Mouse (Mus musculus): Measurements from ENCODE around the gene Rhog. TPM values are rescaled to one million over a fixed set of nuclear protein-coding genes. Genes with fewer than 3 reads are reported as not detected.

Rhog gene
- total and polyA plus RNA-seq, 2 experiments from 2014 or later: 24.6 to 34.7 TPM

- Histone ChIP-seq H3K27me3 (ENCODE audit: control insufficient read depth, insufficient read depth, low read length) (no peaks in the 10 kb centered on the region), H3K4me2 (ENCODE audit: low read depth, low read length) (no peak overlapping the region), H3K9me3 (replicated peaks; ENCODE audit: control insufficient read depth, low read length) (no peaks in the 10 kb centered on the region), H3K4me1 (ENCODE audit: control insufficient read depth, insufficient read depth) (0 out of 2 replicates have a peak, but pooled peaks cover 5% of the 10 kb centered on the region), H3K36me3 (replicated peaks; ENCODE audit: control insufficient read depth, insufficient read depth, low read length) (no peaks in the 10 kb centered on the region), H3K9ac (replicated peaks; ENCODE audit: low read depth, low read length) (no peak overlapping the region), H3K4me3 (ENCODE audit: low read depth, low read length) (no peak overlapping the region), H3K27ac (ENCODE audit: low read depth) (no peak overlapping the region)
- no peak for TF ChIP-seq EP300 (IDR thresholded peaks at IDR 0.05; ENCODE audit: low read depth)
- no peak for TF ChIP-seq CTCF (IDR thresholded peaks at IDR 0.05; ENCODE audit: low read depth)
- no peak for ATAC-seq (ENCODE audit: insufficient read depth, low read depth)
- no peak for DNase-seq (ENCODE audit: low spot score)
- WGBS: 80% methylated on average over 3 of the region's 3 CpGs
Measured at GRCm38 (mm10) chr7:102204296-102204857, 51.5 kb downstream of the Rhog start.

GRCm38 (mm10) chr7:102200996-102201785 lies 54.7 kb downstream of the Rhog start:
- H3K27me3 ChIP-seq (ENCODE audit: control insufficient read depth, insufficient read depth, low read length): no peaks in the 10 kb centered on the region
- ATAC-seq (ENCODE audit: insufficient read depth, low read depth): no peak
- H3K9me3 ChIP-seq (replicated peaks; ENCODE audit: control insufficient read depth, low read length): no peaks in the 10 kb centered on the region
- H3K36me3 ChIP-seq (replicated peaks; ENCODE audit: control insufficient read depth, insufficient read depth, low read length): no peaks in the 10 kb centered on the region
- DNase-seq (ENCODE audit: low spot score): no peak
- no peak for TF ChIP-seq CTCF (IDR thresholded peaks at IDR 0.05; ENCODE audit: low read depth)
- no peak for TF ChIP-seq EP300 (IDR thresholded peaks at IDR 0.05; ENCODE audit: low read depth)
- H3K9ac ChIP-seq (replicated peaks; ENCODE audit: low read depth, low read length): no peak overlapping the region
- H3K4me2 ChIP-seq (ENCODE audit: low read depth, low read length): no peak overlapping the region
- H3K4me3 ChIP-seq (ENCODE audit: low read depth, low read length): no peak overlapping the region
- no peaks in the 10 kb centered on the region for H3K4me1 ChIP-seq (ENCODE audit: control insufficient read depth, insufficient read depth)
- H3K27ac ChIP-seq (ENCODE audit: low read depth): no peak overlapping the region

GRCm38 (mm10) chr7:102200576-102200975 lies 55.3 kb downstream of the Rhog start:
- Histone ChIP-seq H3K4me3 (ENCODE audit: low read depth, low read length) (no peak overlapping the region), H3K36me3 (replicated peaks; ENCODE audit: control insufficient read depth, insufficient read depth, low read length) (no peaks in the 10 kb centered on the region), H3K4me2 (ENCODE audit: low read depth, low read length) (no peak overlapping the region), H3K27me3 (ENCODE audit: control insufficient read depth, insufficient read depth, low read length) (no peaks in the 10 kb centered on the region), H3K9me3 (replicated peaks; ENCODE audit: control insufficient read depth, low read length) (no peaks in the 10 kb centered on the region), H3K27ac (ENCODE audit: low read depth) (no peak overlapping the region), H3K4me1 (ENCODE audit: control insufficient read depth, insufficient read depth) (no peaks in the 10 kb centered on the region), H3K9ac (replicated peaks; ENCODE audit: low read depth, low read length) (no peak overlapping the region)
- WGBS: 78% methylated on average over 3 of the region's 3 CpGs
- ATAC-seq (ENCODE audit: insufficient read depth, low read depth) (no peak), DNase-seq (ENCODE audit: low spot score) (no peak)
- TF ChIP-seq CTCF (IDR thresholded peaks at IDR 0.05; ENCODE audit: low read depth): no peak
- no peak for TF ChIP-seq EP300 (IDR thresholded peaks at IDR 0.05; ENCODE audit: low read depth)

- TF ChIP-seq EP300 (IDR thresholded peaks at IDR 0.05; ENCODE audit: low read depth) (no peak), CTCF (IDR thresholded peaks at IDR 0.05; ENCODE audit: low read depth) (peak; percentile 40; the same call in 1 of the 2 replicates)
- Histone ChIP-seq H3K27ac (ENCODE audit: low read depth) (no peak overlapping the region), H3K4me2 (ENCODE audit: low read depth, low read length) (no peak overlapping the region), H3K36me3 (replicated peaks; ENCODE audit: control insufficient read depth, insufficient read depth, low read length) (peaks cover 50% of the 10 kb centered on the region), H3K27me3 (ENCODE audit: control insufficient read depth, insufficient read depth, low read length) (no peaks in the 10 kb centered on the region), H3K9me3 (replicated peaks; ENCODE audit: control insufficient read depth, low read length) (no peaks in the 10 kb centered on the region), H3K4me3 (ENCODE audit: low read depth, low read length) (no peak overlapping the region), H3K9ac (replicated peaks; ENCODE audit: low read depth, low read length) (no peak overlapping the region), H3K4me1 (ENCODE audit: control insufficient read depth, insufficient read depth) (no peaks in the 10 kb centered on the region)
- ATAC-seq (ENCODE audit: insufficient read depth, low read depth) (no peak), DNase-seq (ENCODE audit: low spot score) (no peak)
- WGBS: 90% methylated on average over 1 of the region's 1 CpGs
Measured at GRCm38 (mm10) chr7:102192356-102192755, 63.5 kb downstream of the Rhog start.

Other genes starting within 250 kb of the Rhog start
- 0.76 and 4.6 TPM in 2 replicates for gene Il18bp, start 237.4 kb downstream of the Rhog start, total RNA-seq (2014; rRNA removed; ENCODE audit: low replicate concordance)
- 2.3 and 2.4 TPM in 2 replicates for gene Il18bp, start 237.4 kb downstream of the Rhog start, polyA plus RNA-seq (2015; fragmentation: Nextera tagmentation; extraction: Ambion mirVana)
- 7.7 and 18.2 TPM in 2 replicates for gene Rnf121, start 190.6 kb downstream of the Rhog start, total RNA-seq (2014; rRNA removed; ENCODE audit: low replicate concordance)
- gene Rnf121, start 190.6 kb downstream of the Rhog start, polyA plus RNA-seq (2015; fragmentation: Nextera tagmentation; extraction: Ambion mirVana): 10.7 and 12.7 TPM in 2 replicates
- gene Xndc1, start 190.5 kb downstream of the Rhog start, total RNA-seq (2014; rRNA removed; ENCODE audit: low replicate concordance): 13.1 and 13.8 TPM in 2 replicates
- 7.7 and 7.8 TPM in 2 replicates for gene Xndc1, start 190.5 kb downstream of the Rhog start, polyA plus RNA-seq (2015; fragmentation: Nextera tagmentation; extraction: Ambion mirVana)
- not detected in 2 replicates for gene Xntrpc, start 190.3 kb downstream of the Rhog start, total RNA-seq (2014; rRNA removed; ENCODE audit: low replicate concordance)
- 0.25 and 0.31 TPM in 2 replicates for gene Xntrpc, start 190.3 kb downstream of the Rhog start, polyA plus RNA-seq (2015; fragmentation: Nextera tagmentation; extraction: Ambion mirVana)
- gene Trpc2, start 172.9 kb downstream of the Rhog start, total RNA-seq (2014; rRNA removed; ENCODE audit: low replicate concordance): 1.1 and 1.2 TPM in 2 replicates
- not detected in 2 replicates for gene Trpc2, start 172.9 kb downstream of the Rhog start, polyA plus RNA-seq (2015; fragmentation: Nextera tagmentation; extraction: Ambion mirVana)
- 3.4 and 13.6 TPM in 2 replicates for gene Art1, start 154.3 kb downstream of the Rhog start, total RNA-seq (2014; rRNA removed; ENCODE audit: low replicate concordance)
- 10.7 and 12.0 TPM in 2 replicates for gene Art1, start 154.3 kb downstream of the Rhog start, polyA plus RNA-seq (2015; fragmentation: Nextera tagmentation; extraction: Ambion mirVana)
- gene Art5, start 146.6 kb downstream of the Rhog start, total RNA-seq (2014; rRNA removed; ENCODE audit: low replicate concordance): 1.3 and 3.6 TPM in 2 replicates
- gene Art5, start 146.6 kb downstream of the Rhog start, polyA plus RNA-seq (2015; fragmentation: Nextera tagmentation; extraction: Ambion mirVana): 3.3 and 3.5 TPM in 2 replicates
- gene Chrna10, start 139.2 kb downstream of the Rhog start, total RNA-seq (2014; rRNA removed; ENCODE audit: low replicate concordance): 0.92 TPM in 1 of 2 replicates, not detected in the other
- gene Chrna10, start 139.2 kb downstream of the Rhog start, polyA plus RNA-seq (2015; fragmentation: Nextera tagmentation; extraction: Ambion mirVana): 0.14 TPM in 2 replicates
- gene Nup98, start 45.9 kb downstream of the Rhog start, total RNA-seq (2014; rRNA removed; ENCODE audit: low replicate concordance): 28.0 and 36.0 TPM in 2 replicates
- 10.6 and 12.2 TPM in 2 replicates for gene Nup98, start 45.9 kb downstream of the Rhog start, polyA plus RNA-seq (2015; fragmentation: Nextera tagmentation; extraction: Ambion mirVana)
- gene Pgap2, start 45.8 kb downstream of the Rhog start, total RNA-seq (2014; rRNA removed; ENCODE audit: low replicate concordance): 79.5 and 117 TPM in 2 replicates
- 60.9 TPM in 2 replicates for gene Pgap2, start 45.8 kb downstream of the Rhog start, polyA plus RNA-seq (2015; fragmentation: Nextera tagmentation; extraction: Ambion mirVana)
- gene Stim1, start 11.8 kb upstream of the Rhog start, total RNA-seq (2014; rRNA removed; ENCODE audit: low replicate concordance): 28.1 and 59.0 TPM in 2 replicates
- gene Stim1, start 11.8 kb upstream of the Rhog start, polyA plus RNA-seq (2015; fragmentation: Nextera tagmentation; extraction: Ambion mirVana): 11.4 and 11.6 TPM in 2 replicates
- 58.2 and 102 TPM in 2 replicates for gene Rrm1, start 185.6 kb upstream of the Rhog start, total RNA-seq (2014; rRNA removed; ENCODE audit: low replicate concordance)
- 34.4 and 36.4 TPM in 2 replicates for gene Rrm1, start 185.6 kb upstream of the Rhog start, polyA plus RNA-seq (2015; fragmentation: Nextera tagmentation; extraction: Ambion mirVana)
- not detected in 2 replicates for gene Olfr543, start 225.6 kb upstream of the Rhog start, total RNA-seq (2014; rRNA removed; ENCODE audit: low replicate concordance)
- not detected in 2 replicates for gene Olfr543, start 225.6 kb upstream of the Rhog start, polyA plus RNA-seq (2015; fragmentation: Nextera tagmentation; extraction: Ambion mirVana)
- not detected in 2 replicates for gene Olfr544, start 232.3 kb upstream of the Rhog start, total RNA-seq (2014; rRNA removed; ENCODE audit: low replicate concordance)
- not detected in 2 replicates for gene Olfr544, start 232.3 kb upstream of the Rhog start, polyA plus RNA-seq (2015; fragmentation: Nextera tagmentation; extraction: Ambion mirVana)
- gene Olfr545, start 243.5 kb upstream of the Rhog start, total RNA-seq (2014; rRNA removed; ENCODE audit: low replicate concordance): not detected in 2 replicates
- gene Olfr545, start 243.5 kb upstream of the Rhog start, polyA plus RNA-seq (2015; fragmentation: Nextera tagmentation; extraction: Ambion mirVana): not detected in 2 replicates

All from heart, postnatal 0 days (tissue).